Mouse (Mus musculus) cerebellum, adult 11 months (tissue): ENCODE data around the gene Lpin1.

Experiments used
- DNase-seq: peaks from one replicate; pipeline ENCODE4 v3.0.0; 2022

The Lpin1 gene

DNA sequence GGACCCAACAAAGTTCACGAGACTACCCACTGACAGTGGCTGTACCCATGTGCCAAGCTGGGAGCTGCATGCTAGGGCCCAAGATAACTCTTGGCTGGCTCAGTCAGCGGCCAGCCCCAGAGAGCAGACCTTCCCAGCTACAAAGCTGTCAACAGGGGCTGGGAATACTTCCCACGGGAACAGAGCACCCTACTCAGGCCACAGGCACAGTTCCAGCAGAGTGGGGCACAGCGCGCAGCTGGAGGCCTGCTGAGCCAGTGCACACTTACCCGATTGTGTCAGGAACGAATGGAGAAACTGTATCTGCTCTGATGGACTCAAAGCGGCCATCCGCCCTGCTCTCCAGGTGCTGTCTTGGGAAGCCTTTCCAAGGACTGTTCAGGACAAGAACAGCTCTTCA, 95.6 kb downstream of the Lpin1 start:
- DNase-seq: no peak

DNA sequence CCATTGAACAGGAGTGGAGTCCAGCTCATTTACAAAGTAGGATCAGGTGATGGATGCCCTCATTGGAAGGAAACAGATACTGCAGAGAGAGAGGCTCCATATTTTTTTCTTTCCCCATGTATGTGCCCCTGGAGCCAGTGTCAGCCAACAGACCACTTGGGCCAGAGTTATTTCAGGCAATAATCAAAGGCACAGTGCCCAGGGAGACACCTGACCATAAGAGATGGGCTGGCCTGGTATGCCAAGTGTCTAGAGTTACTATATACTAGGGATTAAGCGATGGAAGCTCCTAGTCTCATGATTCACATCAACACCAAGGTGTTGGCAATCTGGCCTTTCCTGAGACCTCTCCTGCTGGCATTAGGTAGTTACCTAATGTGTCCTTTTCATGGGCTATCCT, 97.8 kb downstream of the Lpin1 start:
- DNase-seq: no peak

DNA sequence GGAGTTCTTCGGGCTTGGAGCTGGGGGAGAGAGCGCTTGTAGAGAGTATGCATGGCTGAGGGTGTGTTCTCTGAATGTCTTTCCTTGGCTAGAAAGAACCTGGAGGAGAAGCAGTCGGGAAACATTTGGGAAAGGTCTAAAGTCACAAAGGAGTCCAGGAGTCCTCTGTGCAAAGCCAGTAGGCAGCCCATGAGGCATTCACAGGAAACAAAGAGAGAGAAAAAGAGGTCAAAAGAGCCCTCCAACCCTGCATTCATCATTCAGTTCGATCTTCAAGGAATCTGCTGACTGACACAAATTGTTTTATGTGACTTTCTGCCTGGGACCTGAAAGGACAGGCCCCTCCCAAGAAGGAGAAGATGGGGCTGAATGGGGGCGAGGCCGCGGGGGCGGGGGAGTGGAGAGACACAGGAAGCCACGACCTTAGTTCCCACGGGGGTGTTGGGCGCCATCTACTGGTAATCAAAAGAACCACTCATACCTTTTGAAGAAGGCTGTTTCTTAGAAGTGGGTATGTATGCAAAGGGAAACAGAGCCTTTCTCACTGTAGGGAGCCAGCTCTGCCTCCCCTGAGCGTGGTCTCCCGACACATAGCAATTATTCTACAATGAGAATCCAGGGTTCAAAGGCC, 101.5 kb downstream of the Lpin1 start:
- peak; percentile 24 for DNase-seq

DNA sequence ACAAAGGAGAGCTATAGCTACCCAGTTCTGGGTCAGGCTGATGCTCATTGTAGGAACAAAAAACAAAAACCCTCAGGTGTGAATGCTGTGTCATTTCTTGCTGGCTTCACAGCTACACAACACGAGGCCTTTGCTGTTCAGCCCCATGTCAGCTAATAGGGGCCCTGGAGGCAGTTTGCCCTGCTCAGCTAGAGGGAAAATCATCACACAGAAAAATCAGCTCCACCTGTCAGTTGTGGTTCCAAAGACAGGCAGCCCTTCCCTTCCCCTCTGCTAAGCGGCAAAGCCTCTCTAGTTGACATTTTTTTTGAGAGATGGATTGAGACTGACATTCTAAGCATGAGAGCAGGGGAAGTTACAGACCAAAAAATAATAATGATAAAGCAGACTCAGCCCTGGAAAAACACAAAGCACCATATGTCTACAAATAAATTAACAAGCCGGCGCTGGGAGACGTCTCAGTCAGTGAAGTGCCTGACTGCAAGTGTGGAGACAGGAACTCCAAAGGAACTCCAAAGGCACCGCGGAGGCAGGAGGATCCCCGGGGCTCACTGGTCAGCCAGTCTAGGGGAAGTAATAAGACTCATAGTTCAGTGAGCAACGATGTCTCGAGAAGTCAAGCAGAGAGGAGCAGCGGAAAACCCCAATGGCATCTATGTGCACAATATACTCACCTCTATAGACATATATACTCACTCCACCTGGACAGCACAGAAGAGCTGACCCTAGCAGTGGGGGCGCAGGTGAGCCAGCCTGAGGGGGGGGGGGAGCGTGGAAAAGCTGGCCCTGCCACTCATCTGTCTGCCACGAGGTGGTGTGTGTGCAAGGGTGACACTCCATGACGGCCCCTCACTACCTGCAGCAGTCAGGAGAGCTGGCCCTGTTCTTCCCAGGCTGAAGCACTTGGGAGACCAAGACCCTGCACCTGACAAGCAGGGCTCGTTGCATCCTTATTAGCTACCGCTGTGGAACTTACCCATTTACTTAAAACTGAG, 103.7 kb downstream of the Lpin1 start:
- DNase-seq: no peak

DNA sequence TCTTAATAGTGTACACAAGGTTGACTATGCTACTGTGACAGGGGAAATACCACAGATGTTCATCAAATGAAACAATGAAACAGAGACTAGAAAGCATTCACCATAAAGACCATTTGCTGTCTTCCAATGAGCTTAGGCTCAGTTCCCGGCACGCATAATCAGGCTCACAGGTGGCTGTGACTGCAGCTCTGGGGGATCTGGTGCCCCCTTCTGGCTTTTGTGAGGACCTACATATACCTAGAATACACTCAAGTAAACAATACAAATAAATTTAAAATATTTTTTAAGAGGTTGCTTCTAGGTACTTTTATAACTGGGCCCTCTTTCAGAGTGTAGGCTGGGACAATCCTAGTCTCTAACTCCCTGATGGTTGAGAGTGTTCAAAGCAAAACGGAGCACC, 106.5 kb downstream of the Lpin1 start:
- no peak for DNase-seq

DNA sequence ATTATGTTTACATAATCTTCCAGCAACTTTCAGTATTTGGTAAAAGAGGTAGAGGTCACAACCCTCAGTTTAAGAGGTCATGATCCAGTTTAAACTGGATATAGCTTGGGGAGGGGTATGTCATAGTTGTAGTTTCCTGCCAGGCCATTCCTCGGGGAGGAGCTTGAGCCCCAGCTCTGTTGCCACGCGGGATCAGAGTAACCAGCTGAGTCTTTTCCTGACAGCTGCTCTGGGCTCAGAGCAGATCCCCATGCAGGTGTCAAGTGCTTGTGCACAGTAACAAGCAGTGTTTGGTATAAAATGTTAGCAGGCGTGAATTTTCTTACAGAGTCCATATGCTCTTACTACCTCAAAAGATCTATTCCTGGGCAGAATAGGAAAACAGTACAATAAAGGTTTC, 112.8 kb downstream of the Lpin1 start:
- no peak for DNase-seq

DNA sequence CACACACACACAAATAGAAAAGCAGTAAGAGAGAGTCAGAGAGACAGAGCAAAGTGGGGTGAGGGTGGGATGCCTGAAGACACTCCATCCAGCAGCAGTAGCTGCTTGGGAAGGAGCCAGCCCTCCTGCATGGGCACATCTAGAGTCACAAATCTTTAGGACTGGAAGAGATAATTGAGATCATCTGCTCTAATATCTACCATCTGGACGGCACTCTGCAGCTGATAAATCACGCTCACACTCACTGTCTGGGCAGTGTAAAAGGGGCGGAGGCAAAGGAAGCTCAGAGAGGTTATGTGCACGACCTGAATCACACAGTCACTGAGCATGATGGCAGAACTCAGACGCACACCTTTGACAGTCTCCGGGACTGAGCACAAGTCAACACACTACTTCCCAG, 118.1 kb downstream of the Lpin1 start:
- DNase-seq: no peak

DNA sequence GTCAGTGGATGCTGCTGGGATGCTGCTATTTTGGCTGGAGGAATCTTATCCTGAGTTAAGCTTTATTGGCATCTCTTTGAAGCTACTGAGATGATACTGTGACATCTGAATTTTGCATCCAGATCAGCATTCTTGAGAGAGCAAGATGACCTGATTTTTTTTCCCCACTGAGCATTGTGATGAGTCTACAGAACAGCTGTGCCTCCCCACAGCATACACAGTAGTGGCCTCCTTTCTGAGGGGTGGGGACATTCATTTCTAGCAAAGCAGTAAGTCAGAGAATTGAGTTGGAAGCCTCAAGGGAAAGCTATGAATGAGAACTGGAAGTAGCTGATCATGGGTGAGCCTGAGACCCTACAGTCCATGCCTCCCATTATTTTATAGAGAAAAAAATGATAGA, 121.9 kb downstream of the Lpin1 start:
- DNase-seq: no peak

DNA sequence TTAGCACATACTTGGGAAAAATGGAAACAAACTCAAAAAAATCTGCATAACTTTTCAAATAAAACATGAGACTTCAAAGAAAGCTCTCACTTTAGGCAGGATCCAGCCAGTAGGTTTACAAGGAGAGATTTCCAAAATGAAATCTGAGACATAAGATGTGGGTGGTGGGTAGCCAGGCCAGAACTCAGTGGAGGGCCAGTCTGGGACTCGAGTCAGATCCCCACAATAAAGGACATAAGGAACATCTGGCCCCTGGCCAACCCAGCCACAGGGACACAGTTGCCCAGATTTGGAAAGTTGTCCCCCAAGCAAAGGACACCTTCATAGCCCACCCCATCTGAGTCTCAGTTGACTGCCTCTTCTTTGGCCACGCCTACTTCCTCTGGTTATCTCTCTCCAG, 123.3 kb downstream of the Lpin1 start:
- DNase-seq: no peak
